Mouse (Mus musculus) small intestine, adult 2 months (tissue): ENCODE results near the gene Cda.

Experiments used
- CTCF ChIP-seq: fragments of 200-500 bp; IDR thresholded peaks from 2 replicates; pipeline ENCODE4 v1.5.1; 2012; ENCODE audit warnings: low read depth, mild to moderate bottlenecking, control low read depth, inconsistent platforms, low read length, moderate library complexity, mixed read lengths; ENCODE audit not compliant: insufficient replicate concordance, insufficient read length; ENCODE audit errors: extremely low read depth
- POLR2A ChIP-seq: fragments of 200-500 bp; IDR thresholded peaks from 2 replicates; pipeline ENCODE4 v1.6.1; 2012; ENCODE audit warnings: low read depth, mild to moderate bottlenecking, control low read depth, inconsistent platforms, low read length, moderate library complexity

DNA sequence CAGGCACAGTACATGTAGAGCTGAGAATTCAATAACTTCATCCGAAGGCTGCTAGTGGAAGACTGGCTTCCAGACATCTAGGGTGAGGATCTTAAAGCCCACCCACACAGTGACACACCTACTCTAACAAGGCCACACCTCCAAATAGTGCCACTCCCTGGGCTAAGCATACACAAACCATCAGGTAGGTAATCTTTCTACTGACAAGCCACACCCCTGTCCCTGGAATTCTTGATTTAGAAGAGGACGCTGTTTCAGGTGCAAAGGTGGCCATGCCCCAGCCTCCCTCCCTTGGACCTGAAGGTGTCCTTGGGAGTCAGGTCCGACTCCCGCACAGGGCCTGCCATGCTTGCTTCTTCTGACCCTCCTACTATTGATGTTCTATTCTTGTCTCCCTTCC is 34.7 kb downstream of the Cda start:
- TF ChIP-seq CTCF (no peak), POLR2A (no peak)
